Mouse (Mus musculus) cerebellum, adult 2 months (tissue): ENCODE measurements around the gene Usb1.

Experiments
- CTCF ChIP-seq: fragments of 200-500 bp; IDR thresholded peaks from 2 replicates; pipeline ENCODE4 v1.5.1; 2011; ENCODE audit warnings: low read depth, mild to moderate bottlenecking, control low read depth, low read length, moderate library complexity, borderline replicate concordance; ENCODE audit not compliant: insufficient read depth
- POLR2A ChIP-seq: fragments of 200-500 bp; IDR thresholded peaks from 2 replicates; pipeline ENCODE4 v1.6.1; 2011; ENCODE audit warnings: low read length, control low read depth, borderline replicate concordance; ENCODE audit not compliant: insufficient read depth

GRCm38 (mm10) chr8:95320224-95321139 lies 11.6 kb upstream of the Usb1 start:
- no peak for TF ChIP-seq POLR2A
- TF ChIP-seq CTCF, result no peak
